Mouse (Mus musculus): ENCODE measurements around the gene BC024978. TPM values are rescaled to one million over a fixed set of nuclear protein-coding genes. Genes with fewer than 3 reads are reported as not detected.

Gene BC024978
- polyA plus RNA-seq, 1 experiment = 0.16 TPM

GRCm38 (mm10) chr7:27163450-27163805 lies 32.2 kb upstream of the BC024978 start:
- no peak for TF ChIP-seq GATA1 (IDR thresholded peaks at IDR 0.05; ENCODE audit: low read length)
- no peak for TF ChIP-seq TAL1 (IDR thresholded peaks at IDR 0.05; ENCODE audit: low read length)
- Histone ChIP-seq H3K36me3 (ENCODE audit: control insufficient read depth) (peaks cover 67% of the 10 kb centered on the region), H3K4me1 (ENCODE audit: control insufficient read depth) (peaks cover 70% of the 10 kb centered on the region), H3K4me3 (replicated peaks) (no peak overlapping the region), H3K27me3 (ENCODE audit: control insufficient read depth) (no peaks in the 10 kb centered on the region), H3K9me3 (ENCODE audit: control insufficient read depth, low read length) (no peaks in the 10 kb centered on the region)

GRCm38 (mm10) chr7:27164112-27164947 lies 31.3 kb upstream of the BC024978 start:
- peaks cover 71% of the 10 kb centered on the region for H3K4me1 ChIP-seq (ENCODE audit: control insufficient read depth)
- no peak overlapping the region for H3K4me3 ChIP-seq (replicated peaks)
- peaks cover 59% of the 10 kb centered on the region for H3K36me3 ChIP-seq (ENCODE audit: control insufficient read depth)
- H3K27me3 ChIP-seq (ENCODE audit: control insufficient read depth) = no peaks in the 10 kb centered on the region
- H3K9me3 ChIP-seq (ENCODE audit: control insufficient read depth, low read length) = no peaks in the 10 kb centered on the region
- TF ChIP-seq GATA1 (IDR thresholded peaks at IDR 0.05; ENCODE audit: low read length) (no peak), TAL1 (IDR thresholded peaks at IDR 0.05; ENCODE audit: low read length) (no peak)

- TF ChIP-seq GATA1 (IDR thresholded peaks at IDR 0.05; ENCODE audit: low read length) (no peak), TAL1 (IDR thresholded peaks at IDR 0.05; ENCODE audit: low read length) (no peak)
- peaks cover 68% of the 10 kb centered on the region for H3K4me1 ChIP-seq (ENCODE audit: control insufficient read depth)
- peak overlapping the region; percentile 86 for H3K4me3 ChIP-seq (replicated peaks)
- H3K36me3 ChIP-seq (ENCODE audit: control insufficient read depth) = peaks cover 51% of the 10 kb centered on the region
- no peaks in the 10 kb centered on the region for H3K9me3 ChIP-seq (ENCODE audit: control insufficient read depth, low read length)
- H3K27me3 ChIP-seq (ENCODE audit: control insufficient read depth) = no peaks in the 10 kb centered on the region
Observed at GRCm38 (mm10) chr7:27165007-27165655, 30.4 kb upstream of the BC024978 start.

GRCm38 (mm10) chr7:27165696-27166095 lies 29.9 kb upstream of the BC024978 start:
- peaks cover 49% of the 10 kb centered on the region for H3K36me3 ChIP-seq (ENCODE audit: control insufficient read depth)
- peak overlapping the region; percentile 86 for H3K4me3 ChIP-seq (replicated peaks)
- no peaks in the 10 kb centered on the region for H3K27me3 ChIP-seq (ENCODE audit: control insufficient read depth)
- H3K9me3 ChIP-seq (ENCODE audit: control insufficient read depth, low read length) = no peaks in the 10 kb centered on the region
- no peak for TF ChIP-seq TAL1 (IDR thresholded peaks at IDR 0.05; ENCODE audit: low read length)
- no peak for TF ChIP-seq GATA1 (IDR thresholded peaks at IDR 0.05; ENCODE audit: low read length)
- peaks cover 63% of the 10 kb centered on the region for H3K4me1 ChIP-seq (ENCODE audit: control insufficient read depth)

- Histone ChIP-seq H3K9me3 (ENCODE audit: control insufficient read depth, low read length) (no peaks in the 10 kb centered on the region), H3K27me3 (ENCODE audit: control insufficient read depth) (no peaks in the 10 kb centered on the region), H3K4me1 (ENCODE audit: control insufficient read depth) (peaks cover 58% of the 10 kb centered on the region), H3K4me3 (replicated peaks) (peak overlapping the region; percentile 86), H3K36me3 (ENCODE audit: control insufficient read depth) (peaks cover 47% of the 10 kb centered on the region)
- TF ChIP-seq TAL1 (IDR thresholded peaks at IDR 0.05; ENCODE audit: low read length) = no peak
- no peak for TF ChIP-seq GATA1 (IDR thresholded peaks at IDR 0.05; ENCODE audit: low read length)
Observed at GRCm38 (mm10) chr7:27166229-27166613, 29.4 kb upstream of the BC024978 start.

GRCm38 (mm10) chr7:27166614-27167474 lies 28.7 kb upstream of the BC024978 start, which contains the start of gene Egln2:
Gene Egln2 (minus strand): TSS chr7:27166802.
- Histone ChIP-seq H3K27me3 (ENCODE audit: control insufficient read depth) (no peaks in the 10 kb centered on the region), H3K4me3 (replicated peaks) (peak within 1 kb of the TSS; percentile 86), H3K9me3 (ENCODE audit: control insufficient read depth, low read length) (no peaks in the 10 kb centered on the region), H3K36me3 (ENCODE audit: control insufficient read depth) (peaks cover 41% of the 10 kb centered on the region), H3K4me1 (ENCODE audit: control insufficient read depth) (peaks cover 51% of the 10 kb centered on the region)
- TF ChIP-seq GATA1 (IDR thresholded peaks at IDR 0.05; ENCODE audit: low read length) (no peak), TAL1 (IDR thresholded peaks at IDR 0.05; ENCODE audit: low read length) (no peak)

GRCm38 (mm10) chr7:27167475-27168094 lies 28.0 kb upstream of the BC024978 start:
- Histone ChIP-seq H3K4me3 (replicated peaks) (peak overlapping the region; percentile 86), H3K9me3 (ENCODE audit: control insufficient read depth, low read length) (no peaks in the 10 kb centered on the region), H3K27me3 (ENCODE audit: control insufficient read depth) (no peaks in the 10 kb centered on the region), H3K4me1 (ENCODE audit: control insufficient read depth) (peaks cover 49% of the 10 kb centered on the region), H3K36me3 (ENCODE audit: control insufficient read depth) (peaks cover 37% of the 10 kb centered on the region)
- TF ChIP-seq GATA1 (IDR thresholded peaks at IDR 0.05; ENCODE audit: low read length) = no peak

GRCm38 (mm10) chr7:27168371-27168770 lies 27.2 kb upstream of the BC024978 start:
- peaks cover 43% of the 10 kb centered on the region for H3K4me1 ChIP-seq (ENCODE audit: control insufficient read depth)
- H3K9me3 ChIP-seq (ENCODE audit: control insufficient read depth, low read length) = no peaks in the 10 kb centered on the region
- H3K36me3 ChIP-seq (ENCODE audit: control insufficient read depth) = peaks cover 35% of the 10 kb centered on the region
- no peak for TF ChIP-seq GATA1 (IDR thresholded peaks at IDR 0.05; ENCODE audit: low read length)
- no peak overlapping the region for H3K4me3 ChIP-seq (replicated peaks)
- H3K27me3 ChIP-seq (ENCODE audit: control insufficient read depth) = no peaks in the 10 kb centered on the region

Data from erythroblast, embryonic 14.5 days (primary cell).